11 mouse cellular contexts compared by ENCODE assay signal in genomic region chr11:84724080-84724479, GRCm38 (mm10).
DNase-seq lines count a peak whose midpoint lies in the region; ATAC-seq lines count a peak whose summit lies in the region.
"Had no signal": no experiment of that assay in that cellular context is flagged by ENCODE, and none has a peak within 500 bp of the region (broad histone marks: within the 10 kb centered on the region; RNA-seq: fewer than 3 reads in every experiment).

No protein-coding gene starts in this region.

- peak; percentile 37 to 50 for DNase-seq in heart, postnatal 10 days
- peak; percentile 35 for DNase-seq in adipocyte (ENCODE audit: low spot score)
- peak; percentile 38 for DNase-seq in embryo, embryonic 11.5 days (ENCODE audit: low read depth, low spot score)
- DNase-seq in midbrain, embryonic 11.5 days (ENCODE audit: low spot score, missing footprints), result peak; percentile 86
- peak; percentile 55 for DNase-seq in right cerebral cortex, postnatal 4 days
- DNase-seq in spleen, postnatal 36 days (ENCODE audit: low spot score in 2 of 2), result no peak

- peaks cover 7% of the 10 kb centered on the region for H3K27me3 ChIP-seq in heart, embryonic 11.5 days (ENCODE audit: control insufficient read depth, insufficient read depth, low read length)
- H3K27me3 ChIP-seq in kidney, embryonic 16.5 days (ENCODE audit: insufficient read depth, low read length), result no peaks in the 10 kb centered on the region; the same call in 1 of the 2 replicates
- peaks cover 6% of the 10 kb centered on the region; the same call in 1 of the 2 replicates for H3K27me3 ChIP-seq in midbrain, embryonic 11.5 days (ENCODE audit: control insufficient read depth, insufficient read depth, low read length)
- H3K27me3 ChIP-seq: stomach, embryonic 15.5 days had no signal

- no peak overlapping the region for H3K9ac ChIP-seq in heart, embryonic 11.5 days (ENCODE audit: low read depth, low read length)
- H3K9ac ChIP-seq in kidney, embryonic 16.5 days (replicated peaks; ENCODE audit: low read length), result no peak overlapping the region
- H3K9ac ChIP-seq in midbrain, embryonic 11.5 days (ENCODE audit: low read length), result no peak overlapping the region
- H3K9ac ChIP-seq: limb, embryonic 13.5 days; stomach, embryonic 15.5 days had no signal

- ATAC-seq in heart, embryonic 11.5 days (replicated peaks; ENCODE audit: insufficient number of reproducible peaks, low FRiP score, low TSS enrichment), result no peak
- peak; percentile 79 for ATAC-seq in kidney, embryonic 16.5 days (ENCODE audit: low FRiP score, low TSS enrichment)
- no peak for ATAC-seq in midbrain, embryonic 11.5 days (ENCODE audit: low FRiP score)

- no peak overlapping the region for H3K4me3 ChIP-seq in heart, embryonic 11.5 days (ENCODE audit: low read depth, low read length)
- no peak overlapping the region for H3K4me3 ChIP-seq in kidney, embryonic 16.5 days (ENCODE audit: low read length)
- no peak overlapping the region for H3K4me3 ChIP-seq in midbrain, embryonic 11.5 days (ENCODE audit: low read depth, low read length)
- H3K4me3 ChIP-seq: limb, embryonic 13.5 days; stomach, embryonic 15.5 days had no signal

- H3K4me2 ChIP-seq in heart, embryonic 11.5 days, result no peak overlapping the region
- H3K4me2 ChIP-seq in kidney, embryonic 16.5 days (replicated peaks; ENCODE audit: low read depth, low read length), result no peak overlapping the region
- H3K4me2 ChIP-seq in midbrain, embryonic 11.5 days, result peak overlapping the region; percentile 8
- H3K4me2 ChIP-seq: limb, embryonic 13.5 days; stomach, embryonic 15.5 days had no signal

- H3K9me3 ChIP-seq in heart, embryonic 11.5 days (replicated peaks; ENCODE audit: control insufficient read depth, low read length), result no peaks in the 10 kb centered on the region
- no peaks in the 10 kb centered on the region for H3K9me3 ChIP-seq in kidney, embryonic 16.5 days (ENCODE audit: low read length)
- no peaks in the 10 kb centered on the region for H3K9me3 ChIP-seq in midbrain, embryonic 11.5 days (ENCODE audit: control insufficient read depth, low read length)
- H3K9me3 ChIP-seq: G1E; limb, embryonic 13.5 days; stomach, embryonic 15.5 days had no signal

- H3K36me3 ChIP-seq in heart, embryonic 11.5 days (ENCODE audit: control insufficient read depth, insufficient read depth, low read length), result no peaks in the 10 kb centered on the region
- no peaks in the 10 kb centered on the region for H3K36me3 ChIP-seq in kidney, embryonic 16.5 days (ENCODE audit: insufficient read depth, low read length)
- no peaks in the 10 kb centered on the region for H3K36me3 ChIP-seq in midbrain, embryonic 11.5 days (ENCODE audit: control insufficient read depth, insufficient read depth, low read length)
- H3K36me3 ChIP-seq: G1E; limb, embryonic 13.5 days; stomach, embryonic 15.5 days had no signal

- no peaks in the 10 kb centered on the region for H3K4me1 ChIP-seq in heart, embryonic 11.5 days (ENCODE audit: control insufficient read depth, insufficient read depth, low read length)
- no peaks in the 10 kb centered on the region for H3K4me1 ChIP-seq in kidney, embryonic 16.5 days (ENCODE audit: insufficient read depth, low read length)
- H3K4me1 ChIP-seq in midbrain, embryonic 11.5 days (ENCODE audit: control insufficient read depth, insufficient read depth, low read length), result peaks cover 4% of the 10 kb centered on the region
- H3K4me1 ChIP-seq: limb, embryonic 13.5 days; stomach, embryonic 15.5 days had no signal

- WGBS in heart, embryonic 11.5 days (ENCODE audit: insufficient replicate concordance), result 4% methylated on average over 18 of the region's 18 CpGs
- WGBS in kidney, embryonic 16.5 days, result 8% methylated on average over 18 of the region's 18 CpGs
- 2% methylated on average over 18 of the region's 18 CpGs for WGBS in midbrain, embryonic 11.5 days

- intact Hi-C loops in heart, postnatal 10 days (cut with DNase I), result loop anchor here (5.0 kb wide), 1 partner anchor 68 kb away; no protein-coding TSS in a partner anchor

- no peak overlapping the region for H3K27ac ChIP-seq in heart, embryonic 11.5 days (ENCODE audit: low read depth, low read length)
- no peak overlapping the region for H3K27ac ChIP-seq in kidney, embryonic 16.5 days (ENCODE audit: low read length)
- no peak overlapping the region for H3K27ac ChIP-seq in midbrain, embryonic 11.5 days (ENCODE audit: low read depth, low read length)
- H3K27ac ChIP-seq: limb, embryonic 13.5 days; stomach, embryonic 15.5 days had no signal

Comparison
In these comparisons a context has a peak if more than half of its experiments do, and no peak if none do; other contexts are left out.
1. DNase-seq: peak in heart, postnatal 10 days (2 of 2), adipocyte (single experiment), embryo, embryonic 11.5 days (single experiment), midbrain, embryonic 11.5 days (single experiment) and right cerebral cortex, postnatal 4 days (single experiment); none in spleen, postnatal 36 days (0 of 2).